Mouse (Mus musculus): ENCODE data around the gene Abcg4.

- TF ChIP-seq CTCF (IDR thresholded peaks at IDR 0.05; ENCODE audit: control insufficient read depth, insufficient read depth, insufficient replicate concordance, low read depth, low read length) (no peak), POLR2A (IDR thresholded peaks at IDR 0.05; ENCODE audit: control insufficient read depth, low read depth, low read length) (no peak)
Observed at GRCm38 (mm10) chr9:44231609-44232008, 56.8 kb downstream of the Abcg4 start.

Measured in testis, adult 2 months (tissue).